Mouse (Mus musculus): ENCODE measurements at regions not wholly inside any gene's neighbourhood (a gene's known extent, or its start where the extent isn't known, plus 50 kb on each side); places are given as distances from the start of the nearest gene placed in this dataset.

- intact Hi-C loops (cut with DNase I) = no loop called here
Measured at GRCm38 (mm10) chr1:128788227-128788626, 196.1 kb upstream of the Cxcr4 start.

GRCm38 (mm10) chr1:128786941-128787569, 195.0 kb upstream of the Cxcr4 start:
- intact Hi-C loops (cut with DNase I) = no loop called here

GRCm38 (mm10) chr1:128782286-128782685, 190.2 kb upstream of the Cxcr4 start:
- intact Hi-C loops (cut with DNase I) = no loop called here

- intact Hi-C loops (cut with DNase I) = no loop called here
Measured at GRCm38 (mm10) chr1:128781871-128782270, 189.8 kb upstream of the Cxcr4 start.

- intact Hi-C loops (cut with DNase I) = no loop called here
Measured at GRCm38 (mm10) chr1:128781311-128781710, 189.2 kb upstream of the Cxcr4 start.

- intact Hi-C loops (cut with DNase I) = no loop called here
Measured at GRCm38 (mm10) chr1:128779586-128780158, 187.6 kb upstream of the Cxcr4 start.

GRCm38 (mm10) chr1:128772440-128772839, 180.3 kb upstream of the Cxcr4 start:
- intact Hi-C loops (cut with DNase I) = no loop called here

- intact Hi-C loops (cut with DNase I) = no loop called here
Measured at GRCm38 (mm10) chr1:128770786-128771185, 178.7 kb upstream of the Cxcr4 start.

GRCm38 (mm10) chr1:128767991-128768390, 175.9 kb upstream of the Cxcr4 start:
- intact Hi-C loops (cut with DNase I) = no loop called here

GRCm38 (mm10) chr1:128767415-128767814, 175.3 kb upstream of the Cxcr4 start:
- intact Hi-C loops (cut with DNase I) = no loop called here

- intact Hi-C loops (cut with DNase I) = no loop called here
Measured at GRCm38 (mm10) chr1:128766894-128767268, 174.8 kb upstream of the Cxcr4 start.

- intact Hi-C loops (cut with DNase I) = no loop called here
Measured at GRCm38 (mm10) chr1:128766193-128766893, 174.2 kb upstream of the Cxcr4 start.

- intact Hi-C loops (cut with DNase I) = no loop called here
Measured at GRCm38 (mm10) chr1:128765626-128766025, 173.5 kb upstream of the Cxcr4 start.

GRCm38 (mm10) chr1:128765142-128765541, 173.0 kb upstream of the Cxcr4 start:
- intact Hi-C loops (cut with DNase I) = no loop called here

- intact Hi-C loops (cut with DNase I) = no loop called here
Measured at GRCm38 (mm10) chr1:128762854-128763253, 170.8 kb upstream of the Cxcr4 start.

GRCm38 (mm10) chr1:128762076-128762475, 170.0 kb upstream of the Cxcr4 start:
- intact Hi-C loops (cut with DNase I) = no loop called here

GRCm38 (mm10) chr1:128758802-128759481, 166.8 kb upstream of the Cxcr4 start:
- intact Hi-C loops (cut with DNase I) = no loop called here

- intact Hi-C loops (cut with DNase I) = no loop called here
Measured at GRCm38 (mm10) chr1:128758294-128758801, 166.3 kb upstream of the Cxcr4 start.

GRCm38 (mm10) chr1:128753427-128754012, 161.4 kb upstream of the Cxcr4 start:
- intact Hi-C loops (cut with DNase I) = no loop called here

- intact Hi-C loops (cut with DNase I) = no loop called here
Measured at GRCm38 (mm10) chr1:128749437-128749994, 157.4 kb upstream of the Cxcr4 start.

- intact Hi-C loops (cut with DNase I) = no loop called here
Measured at GRCm38 (mm10) chr1:128747196-128747790, 155.2 kb upstream of the Cxcr4 start.
